Mouse (Mus musculus) MEL (cell line): ENCODE results near the gene A730071L15Rik. TPM values are rescaled to one million over a fixed set of nuclear protein-coding genes. Genes with fewer than 3 reads are reported as not detected.

Source experiments
- DNase-seq: peaks from one replicate; pipeline ENCODE4 v3.0.0; 2011; ENCODE audit warnings: low read depth, low spot score
- H3K27ac ChIP-seq: 2 replicates; pipeline ENCODE4 v1.5.1; 2012; ENCODE audit warnings: low read depth, mild to moderate bottlenecking, control low read depth, low read length, moderate library complexity; ENCODE audit not compliant: control insufficient read depth
- H3K27me3 ChIP-seq, 2 experiments: fragments of 150-350 bp in 1 of 2; sonication (generic) in 1 of 2; 2 replicates each; pipeline ENCODE4 v1.6.1; 2012; ENCODE audit warnings: low read length in 2 of 2, mild to moderate bottlenecking in 2 of 2, improper control_type of control experiment in 1 of 2, moderate library complexity in 1 of 2; ENCODE audit not compliant: insufficient read depth in 2 of 2, control insufficient read depth in 1 of 2
- H3K36me3 ChIP-seq, 2 experiments: 2 replicates each; pipeline ENCODE4 v1.6.1; 2012 to 2014; ENCODE audit warnings: low read length in 2 of 2, improper control_type of control experiment in 1 of 2, inconsistent platforms in 1 of 2, mild to moderate bottlenecking in 1 of 2; ENCODE audit not compliant: insufficient read depth in 2 of 2, control insufficient read depth in 1 of 2
- H3K4me1 ChIP-seq, 2 experiments: fragments of 150-350 bp in 1 of 2; sonication (generic) in 1 of 2; 2 replicates each; pipeline ENCODE4 v1.6.1; 2012; ENCODE audit warnings: low read length in 2 of 2, improper control_type of control experiment in 1 of 2, mild to moderate bottlenecking in 1 of 2; ENCODE audit not compliant: insufficient read depth in 2 of 2, control insufficient read depth in 1 of 2
- H3K4me3 ChIP-seq, 2 experiments: fragments of 150-350 bp in 1 of 2; sonication (generic) in 1 of 2; 2 replicates each; pipeline ENCODE4 v1.5.1; 2012; ENCODE audit warnings: low read depth in 2 of 2, low read length in 2 of 2, mild to moderate bottlenecking in 2 of 2, moderate library complexity in 2 of 2, control low read depth in 1 of 2, improper control_type of control experiment in 1 of 2; ENCODE audit not compliant: control insufficient read depth in 1 of 2, insufficient read depth in 1 of 2
- H3K79me2 ChIP-seq: 2 replicates; pipeline ENCODE4 v1.6.1; 2012; ENCODE audit warnings: mild to moderate bottlenecking, low read length, moderate library complexity; ENCODE audit not compliant: control insufficient read depth, poor library complexity, insufficient read depth
- H3K9ac ChIP-seq: 2 replicates; pipeline ENCODE4 v1.6.1; 2012; ENCODE audit warnings: low read depth, mild to moderate bottlenecking, control low read depth, low read length, moderate library complexity; ENCODE audit not compliant: control insufficient read depth, poor library complexity, severe bottlenecking
- H3K9me3 ChIP-seq: fragments of 150-350 bp; sonication (generic); replicated peaks from 2 replicates; pipeline ENCODE4 v1.6.1; 2012; ENCODE audit warnings: mild to moderate bottlenecking, low read length, improper control_type of control experiment, moderate library complexity; ENCODE audit not compliant: insufficient read depth
- ELF1 ChIP-seq: IDR thresholded peaks from 2 replicates; pipeline ENCODE4 v1.6.1; 2014; ENCODE audit warnings: low read depth, mild to moderate bottlenecking, inconsistent platforms, low read length, improper control_type of control experiment, moderate library complexity
- GABPA ChIP-seq: IDR thresholded peaks from 2 replicates; pipeline ENCODE4 v1.6.1; 2012; ENCODE audit warnings: low read depth, mild to moderate bottlenecking, inconsistent platforms, low read length, improper control_type of control experiment, moderate library complexity
- GATA1 ChIP-seq: IDR thresholded peaks from 2 replicates; pipeline ENCODE4 v1.6.1; 2011; ENCODE audit warnings: low read depth, low read length, improper control_type of control experiment
- HCFC1 ChIP-seq: IDR thresholded peaks from 2 replicates; pipeline ENCODE4 v1.6.1; 2012; ENCODE audit warnings: low read depth, mild to moderate bottlenecking, inconsistent platforms, low read length, improper control_type of control experiment, moderate library complexity
- JUND ChIP-seq: IDR thresholded peaks from 2 replicates; pipeline ENCODE4 v1.6.1; 2011; ENCODE audit warnings: low read depth, mild to moderate bottlenecking, improper control_type of control experiment, low read length
- KAT2A ChIP-seq: conservative IDR thresholded peaks from 2 replicates; pipeline ENCODE4 v1.6.1; 2012; ENCODE audit warnings: low read depth, low read length, improper control_type of control experiment, inconsistent platforms
- MAX ChIP-seq: IDR thresholded peaks from 2 replicates; pipeline ENCODE4 v1.6.1; 2011; ENCODE audit warnings: low read length, improper control_type of control experiment
- MYB ChIP-seq: IDR thresholded peaks from 2 replicates; pipeline ENCODE4 v1.6.1; 2011; ENCODE audit warnings: mild to moderate bottlenecking, low read depth, low read length, improper control_type of control experiment
- NRF1 ChIP-seq: IDR thresholded peaks from 2 replicates; pipeline ENCODE4 v1.6.1; 2014; ENCODE audit warnings: low read depth, mild to moderate bottlenecking, inconsistent platforms, low read length, improper control_type of control experiment, moderate library complexity; ENCODE audit not compliant: poor library complexity, insufficient read depth, severe bottlenecking
- POLR2A ChIP-seq, 2 experiments: IDR thresholded peaks; 2 replicates each; pipeline ENCODE4 v1.6.1; 2011 to 2012; ENCODE audit warnings: low read length in 2 of 2, mild to moderate bottlenecking in 2 of 2, control low read depth in 1 of 2, improper control_type of control experiment in 1 of 2, low read depth in 1 of 2, moderate library complexity in 1 of 2; ENCODE audit not compliant: control insufficient read depth in 1 of 2, insufficient read depth in 1 of 2, poor library complexity in 1 of 2
- POLR2AphosphoS5 ChIP-seq: IDR thresholded peaks from 2 replicates; pipeline ENCODE4 v1.6.1; 2012; ENCODE audit warnings: low read depth, borderline replicate concordance, mild to moderate bottlenecking, inconsistent platforms, low read length, moderate library complexity, mixed read lengths
- RCOR1 ChIP-seq: IDR thresholded peaks from 2 replicates; pipeline ENCODE4 v1.6.1; 2012; ENCODE audit warnings: low read depth, mild to moderate bottlenecking, inconsistent platforms, low read length, improper control_type of control experiment
- SIN3A ChIP-seq: IDR thresholded peaks from 2 replicates; pipeline ENCODE4 v1.6.1; 2012; ENCODE audit warnings: low read length, improper control_type of control experiment, inconsistent platforms
- TBP ChIP-seq: IDR thresholded peaks from 2 replicates; pipeline ENCODE4 v1.8.0; 2011; ENCODE audit warnings: low read depth, low read length, improper control_type of control experiment
- UBTF ChIP-seq: IDR thresholded peaks from 2 replicates; pipeline ENCODE4 v1.6.1; 2012; ENCODE audit warnings: low read depth, mild to moderate bottlenecking, inconsistent platforms, low read length, improper control_type of control experiment, moderate library complexity, borderline replicate concordance; ENCODE audit not compliant: insufficient read depth
- USF1 ChIP-seq: IDR thresholded peaks from 2 replicates; pipeline ENCODE4 v1.6.1; 2014; ENCODE audit warnings: low read depth, mild to moderate bottlenecking, inconsistent platforms, low read length, improper control_type of control experiment, moderate library complexity
- ZC3H11A ChIP-seq: IDR thresholded peaks from 2 replicates; pipeline ENCODE4 v1.6.1; 2012; ENCODE audit warnings: low read depth, mild to moderate bottlenecking, inconsistent platforms, low read length, improper control_type of control experiment
- ZNF384 ChIP-seq: IDR thresholded peaks from 2 replicates; pipeline ENCODE4 v1.6.1; 2012; ENCODE audit warnings: low read depth, mild to moderate bottlenecking, inconsistent platforms, low read length, improper control_type of control experiment
- polyA plus RNA-seq, 2 experiments: library from polyadenylated mRNA; stranded (reverse) in 1 of 2; unstranded in 1 of 2; fragments of >175 nt in 1 of 2; fragments of >200 nt in 1 of 2; gene quantifications; 2 replicates each; pipeline versions ENCODE4 v1.2.1 to v1.2.4; 2012; ENCODE audit warnings: low replicate concordance in 2 of 2, low read depth in 1 of 2; ENCODE audit not compliant: insufficient read length in 2 of 2, insufficient read depth in 1 of 2, missing spikeins in 1 of 2
- total RNA-seq: library from RNA; depleted of rRNA; stranded (reverse); fragments of 300-350 nt; gene quantifications from 2 replicates; pipeline ENCODE4 v1.2.3, GENCODE M21; 2012

The A730071L15Rik gene
- total and polyA plus RNA-seq, 3 experiments, result 0.13 to 0.46 TPM; not detected in 1

DNA sequence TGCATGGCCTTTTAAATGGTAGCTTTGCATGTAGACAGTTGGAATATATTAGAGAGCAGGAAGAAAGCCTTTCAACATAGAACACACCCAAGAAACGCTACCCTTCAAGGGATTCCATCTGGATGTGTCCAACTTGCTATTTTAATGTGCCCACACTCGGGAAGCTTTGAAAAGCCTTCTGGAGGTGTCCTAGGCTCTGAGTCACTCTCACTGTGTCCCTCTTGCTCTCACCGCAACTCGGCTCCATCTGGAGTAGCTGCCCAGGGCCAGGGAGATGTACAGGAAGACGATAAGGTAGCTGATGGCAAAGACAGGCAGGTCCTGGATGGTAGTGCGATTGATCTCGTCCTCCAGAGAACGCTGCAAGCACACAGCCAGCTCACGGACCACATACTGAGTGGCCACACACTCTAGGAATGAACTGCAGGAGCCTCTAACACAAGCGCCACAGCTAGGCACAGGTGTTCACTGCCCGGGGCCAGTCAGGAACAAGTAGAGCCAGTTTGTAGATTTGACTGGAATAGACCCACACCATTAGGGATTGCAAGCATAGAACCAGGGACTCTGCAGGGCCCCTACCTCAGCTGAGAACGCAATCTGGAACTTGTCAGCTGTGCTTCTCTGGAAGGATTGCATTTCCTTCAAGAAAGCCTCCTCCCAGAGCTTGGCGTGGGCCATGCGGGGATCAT, 24.9 kb downstream of the A730071L15Rik start:
- Histone ChIP-seq H3K27me3 (peaks cover 7 to 21% of the 10 kb centered on the region in 2 experiments), H3K4me1 (no peaks in the 10 kb centered on the region), H3K79me2 (no peaks in the 10 kb centered on the region), H3K9me3 (no peaks in the 10 kb centered on the region), H3K9ac (no peak overlapping the region), H3K36me3 (no peaks in the 10 kb centered on the region), H3K4me3 (no peak overlapping the region), H3K27ac (no peak overlapping the region)
- no peak for DNase-seq
- TF ChIP-seq GABPA (no peak), ZC3H11A (no peak)

DNA sequence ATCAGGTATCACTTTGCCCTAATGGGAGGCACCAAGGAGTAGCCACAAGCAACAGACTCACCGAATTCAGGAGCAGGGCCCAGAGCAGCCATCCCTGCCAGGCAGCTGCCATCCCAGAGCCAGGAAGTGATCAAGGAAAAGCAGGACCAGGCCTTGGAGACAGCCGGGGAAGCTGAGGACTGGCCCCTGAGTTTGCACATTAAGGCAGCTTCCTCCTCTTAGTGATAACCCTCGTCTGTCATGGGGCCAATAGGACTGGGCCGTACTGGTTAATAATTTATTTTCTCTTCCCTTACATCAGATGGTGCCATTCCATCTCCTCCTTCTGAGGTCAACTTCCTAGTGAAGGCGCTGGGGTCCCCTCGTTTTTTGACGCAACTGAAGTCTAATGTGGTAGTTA, 30.2 kb downstream of the A730071L15Rik start, which contains the start of gene Npc1l1:
Gene Npc1l1 (minus strand): TSS at position 132 of the 400 bp plus-strand sequence.
- Histone ChIP-seq H3K27ac (no peak within 1 kb of the TSS), H3K9me3 (no peaks in the 10 kb centered on the region; the same call in 1 of the 2 replicates), H3K79me2 (no peaks in the 10 kb centered on the region), H3K36me3 (no peaks in the 10 kb centered on the region), H3K4me1 (no peaks in the 10 kb centered on the region), H3K9ac (no peak within 1 kb of the TSS), H3K4me3 (no peak within 1 kb of the TSS), H3K27me3 (peaks cover 7 to 19% of the 10 kb centered on the region in 2 experiments)
- TF ChIP-seq RCOR1 (no peak), ELF1 (no peak), POLR2AphosphoS5 (no peak), KAT2A (no peak), MAX (no peak), MYB (no peak), TBP (no peak), JUND (no peak), POLR2A (IDR thresholded peaks at IDR 0.05; ENCODE audit: control insufficient read depth in 1 of 2, insufficient read depth in 1 of 2, low read depth in 1 of 2, low read length in 2 of 2, poor library complexity in 1 of 2) (no peak), NRF1 (no peak), HCFC1 (no peak), GATA1 (no peak), UBTF (no peak), SIN3A (no peak), USF1 (no peak), ZNF384 (no peak)
- no peak for DNase-seq
